Mouse (Mus musculus): Measurements from ENCODE around the gene Sox13. TPM values are rescaled to one million over a fixed set of nuclear protein-coding genes. Genes with fewer than 3 reads are reported as not detected.
"Not testable (repeated sequence)": the region's sequence is repeated elsewhere in the genome, so short reads cannot be mapped to it uniquely, and the experiment has no call there.

Gene Sox13
- polyA plus RNA-seq, 1 experiment from 2014 or later = 12.3 TPM

DNA sequence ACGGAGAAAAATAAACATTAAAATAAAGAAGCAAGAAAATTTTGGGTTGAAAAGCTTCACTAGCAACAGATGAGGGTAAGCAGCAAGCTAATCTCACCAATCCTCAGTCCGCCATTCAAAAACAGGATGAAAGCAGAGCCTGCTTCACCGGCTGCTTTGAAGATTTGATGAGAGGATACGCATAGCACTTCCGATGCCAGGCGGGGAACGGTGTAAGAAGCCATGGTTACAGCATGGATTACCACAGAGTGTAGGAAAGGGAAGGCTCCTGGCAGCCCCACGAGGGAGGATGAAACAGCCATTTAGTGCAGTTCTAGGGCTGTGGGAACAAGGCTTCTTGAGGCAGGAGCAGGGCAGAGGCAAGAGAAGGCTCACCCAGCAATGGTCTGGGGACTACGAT, 72.4 kb downstream of the Sox13 start:
- DNase-seq (ENCODE audit: low spot score) = no peak
- ATAC-seq (replicated peaks; ENCODE audit: low FRiP score, low TSS enrichment, low read depth) = no peak

GRCm38 (mm10) chr1:133350210-133350609, 74.0 kb downstream of the Sox13 start, which contains the start of gene Ren1:
Ren1 (plus strand) TSS chr1:133350510.
- Histone ChIP-seq H3K27me3 (replicated peaks; ENCODE audit: control insufficient read depth, insufficient read depth, low read length) (no peaks in the 10 kb centered on the region), H3K36me3 (ENCODE audit: control insufficient read depth, insufficient read depth, low read length) (no peaks in the 10 kb centered on the region), H3K9ac (ENCODE audit: low read length) (no peak within 1 kb of the TSS), H3K4me1 (replicated peaks; ENCODE audit: control insufficient read depth, insufficient read depth, low read length) (no peaks in the 10 kb centered on the region), H3K4me3 (ENCODE audit: low read depth, low read length) (no peak within 1 kb of the TSS), H3K9me3 (ENCODE audit: control insufficient read depth, low read length) (no peaks in the 10 kb centered on the region), H3K27ac (ENCODE audit: low read depth) (no peak within 1 kb of the TSS), H3K4me2 (ENCODE audit: low read length) (no peak within 1 kb of the TSS)
- 82% methylated on average over 1 of the region's 1 CpGs for WGBS
- no peak for DNase-seq (ENCODE audit: low spot score)
- ATAC-seq (replicated peaks; ENCODE audit: low FRiP score, low TSS enrichment, low read depth) = no peak

More for the DNA sequence above, 72.4 kb downstream of the Sox13 start:
- WGBS = 49% methylated on average over 9 of the region's 9 CpGs
- H3K9ac ChIP-seq (ENCODE audit: low read length) = no peak overlapping the region
- no peak overlapping the region for H3K27ac ChIP-seq (ENCODE audit: low read depth)
- no peak overlapping the region for H3K4me2 ChIP-seq (ENCODE audit: low read length)
- no peaks in the 10 kb centered on the region for H3K9me3 ChIP-seq (ENCODE audit: control insufficient read depth, low read length)
- no peaks in the 10 kb centered on the region for H3K36me3 ChIP-seq (ENCODE audit: control insufficient read depth, insufficient read depth, low read length)
- no peaks in the 10 kb centered on the region for H3K4me1 ChIP-seq (replicated peaks; ENCODE audit: control insufficient read depth, insufficient read depth, low read length)
- H3K27me3 ChIP-seq (replicated peaks; ENCODE audit: control insufficient read depth, insufficient read depth, low read length) = no peaks in the 10 kb centered on the region
- no peak overlapping the region for H3K4me3 ChIP-seq (ENCODE audit: low read depth, low read length)

DNA sequence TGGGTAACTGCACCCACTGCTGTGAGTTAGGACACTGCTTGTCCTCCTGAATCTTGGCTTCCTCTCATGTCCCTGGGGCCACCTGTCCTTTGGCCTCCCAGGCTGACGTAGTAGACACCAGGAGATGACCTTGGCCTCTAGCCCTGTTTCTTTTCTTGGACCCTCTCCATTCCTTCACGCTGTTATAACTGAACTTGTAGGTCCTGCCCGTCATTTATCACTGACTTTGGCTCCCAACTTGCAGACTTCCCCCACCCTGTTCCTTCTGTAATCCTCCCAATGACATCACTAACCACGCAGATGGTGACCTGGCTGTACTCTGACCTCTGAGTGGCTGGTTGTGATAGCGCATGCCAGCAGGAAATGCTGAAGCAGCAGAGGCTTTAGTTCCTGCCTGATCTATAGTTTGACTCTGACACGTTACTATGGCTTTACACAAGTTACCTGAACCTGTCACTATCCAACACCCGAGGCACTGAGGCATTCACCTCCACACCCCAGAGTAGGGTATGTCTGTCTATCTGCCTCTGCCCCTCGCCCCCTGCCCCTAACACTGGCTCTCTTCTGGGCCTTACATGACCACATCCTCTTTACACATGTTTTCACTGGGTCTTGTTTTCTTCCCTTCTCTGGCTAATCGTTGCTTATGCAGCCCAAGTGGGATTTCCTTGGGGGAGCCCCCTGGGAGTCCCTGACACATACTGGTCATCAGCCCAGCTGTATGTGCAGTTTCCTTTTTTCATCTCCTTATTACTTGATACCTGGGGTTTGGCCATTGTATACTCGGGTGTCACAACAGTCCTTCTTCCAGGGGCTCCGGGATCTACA, 76.3 kb downstream of the Sox13 start:
- 63% methylated on average over 11 of the region's 11 CpGs for WGBS
- DNase-seq (ENCODE audit: low spot score) = no peak
- Histone ChIP-seq H3K4me2 (ENCODE audit: low read length) (no peak overlapping the region), H3K27me3 (replicated peaks; ENCODE audit: control insufficient read depth, insufficient read depth, low read length) (no peaks in the 10 kb centered on the region), H3K4me3 (ENCODE audit: low read depth, low read length) (no peak overlapping the region), H3K27ac (ENCODE audit: low read depth) (no peak overlapping the region), H3K36me3 (ENCODE audit: control insufficient read depth, insufficient read depth, low read length) (no peaks in the 10 kb centered on the region), H3K9me3 (ENCODE audit: control insufficient read depth, low read length) (no peaks in the 10 kb centered on the region), H3K9ac (ENCODE audit: low read length) (no peak overlapping the region), H3K4me1 (replicated peaks; ENCODE audit: control insufficient read depth, insufficient read depth, low read length) (no peaks in the 10 kb centered on the region)
- no peak for ATAC-seq (replicated peaks; ENCODE audit: low FRiP score, low TSS enrichment, low read depth)

DNA sequence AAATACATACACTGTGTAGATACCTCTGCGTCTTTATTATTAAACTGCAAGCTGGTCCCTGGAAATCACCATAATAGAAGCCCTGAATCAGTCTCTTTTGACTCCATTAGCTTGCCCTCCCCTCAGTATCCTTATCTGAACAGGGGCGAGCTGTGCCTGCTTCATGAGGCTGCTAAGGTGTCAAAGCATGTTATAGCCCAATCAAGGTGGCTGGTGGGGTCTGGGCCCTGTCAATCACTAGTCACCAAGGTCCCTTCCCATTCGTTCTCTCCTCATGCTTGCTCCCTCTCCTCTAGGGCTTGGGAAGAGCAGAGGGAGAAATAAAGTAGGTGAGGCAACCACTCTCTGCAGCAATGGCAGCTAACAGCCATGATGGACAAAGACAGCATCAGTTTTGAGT, 77.0 kb downstream of the Sox13 start:
- H3K36me3 ChIP-seq (ENCODE audit: control insufficient read depth, insufficient read depth, low read length) = no peaks in the 10 kb centered on the region
- H3K27ac ChIP-seq (ENCODE audit: low read depth) = no peak overlapping the region
- no peak overlapping the region for H3K4me3 ChIP-seq (ENCODE audit: low read depth, low read length)
- ATAC-seq (replicated peaks; ENCODE audit: low FRiP score, low TSS enrichment, low read depth) (no peak), DNase-seq (ENCODE audit: low spot score) (no peak)
- no peaks in the 10 kb centered on the region for H3K9me3 ChIP-seq (ENCODE audit: control insufficient read depth, low read length)
- no peak overlapping the region for H3K9ac ChIP-seq (ENCODE audit: low read length)
- H3K4me2 ChIP-seq (ENCODE audit: low read length) = no peak overlapping the region
- H3K27me3 ChIP-seq (replicated peaks; ENCODE audit: control insufficient read depth, insufficient read depth, low read length) = no peaks in the 10 kb centered on the region
- WGBS = 65% methylated on average over 3 of the region's 3 CpGs
- H3K4me1 ChIP-seq (replicated peaks; ENCODE audit: control insufficient read depth, insufficient read depth, low read length) = no peaks in the 10 kb centered on the region

- WGBS = 80% methylated on average over 9 of the region's 9 CpGs
Observed at GRCm38 (mm10) chr1:133346531-133346930, 77.6 kb downstream of the Sox13 start.

GRCm38 (mm10) chr1:133344357-133344756, 79.8 kb downstream of the Sox13 start:
- Histone ChIP-seq H3K4me3 (ENCODE audit: low read depth, low read length) (no peak overlapping the region), H3K4me2 (ENCODE audit: low read length) (no peak overlapping the region), H3K27me3 (replicated peaks; ENCODE audit: control insufficient read depth, insufficient read depth, low read length) (no peaks in the 10 kb centered on the region), H3K9me3 (ENCODE audit: control insufficient read depth, low read length) (no peaks in the 10 kb centered on the region), H3K36me3 (ENCODE audit: control insufficient read depth, insufficient read depth, low read length) (no peaks in the 10 kb centered on the region), H3K9ac (ENCODE audit: low read length) (no peak overlapping the region), H3K4me1 (replicated peaks; ENCODE audit: control insufficient read depth, insufficient read depth, low read length) (no peaks in the 10 kb centered on the region), H3K27ac (ENCODE audit: low read depth) (no peak overlapping the region)
- DNase-seq (ENCODE audit: low spot score) (no peak), ATAC-seq (replicated peaks; ENCODE audit: low FRiP score, low TSS enrichment, low read depth) (no peak)
- WGBS = 86% methylated on average over 2 of the region's 2 CpGs

More at GRCm38 (mm10) chr1:133346531-133346930, 77.6 kb downstream of the Sox13 start:
- no peak for ATAC-seq (replicated peaks; ENCODE audit: low FRiP score, low TSS enrichment, low read depth)
- no peak for DNase-seq (ENCODE audit: low spot score)
- H3K27ac ChIP-seq (ENCODE audit: low read depth) = no peak overlapping the region
- no peak overlapping the region for H3K4me3 ChIP-seq (ENCODE audit: low read depth, low read length)
- H3K4me1 ChIP-seq (replicated peaks; ENCODE audit: control insufficient read depth, insufficient read depth, low read length) = no peaks in the 10 kb centered on the region
- H3K4me2 ChIP-seq (ENCODE audit: low read length) = no peak overlapping the region
- no peak overlapping the region for H3K9ac ChIP-seq (ENCODE audit: low read length)
- H3K9me3 ChIP-seq (ENCODE audit: control insufficient read depth, low read length) = no peaks in the 10 kb centered on the region
- H3K36me3 ChIP-seq (ENCODE audit: control insufficient read depth, insufficient read depth, low read length) = no peaks in the 10 kb centered on the region
- H3K27me3 ChIP-seq (replicated peaks; ENCODE audit: control insufficient read depth, insufficient read depth, low read length) = no peaks in the 10 kb centered on the region

DNA sequence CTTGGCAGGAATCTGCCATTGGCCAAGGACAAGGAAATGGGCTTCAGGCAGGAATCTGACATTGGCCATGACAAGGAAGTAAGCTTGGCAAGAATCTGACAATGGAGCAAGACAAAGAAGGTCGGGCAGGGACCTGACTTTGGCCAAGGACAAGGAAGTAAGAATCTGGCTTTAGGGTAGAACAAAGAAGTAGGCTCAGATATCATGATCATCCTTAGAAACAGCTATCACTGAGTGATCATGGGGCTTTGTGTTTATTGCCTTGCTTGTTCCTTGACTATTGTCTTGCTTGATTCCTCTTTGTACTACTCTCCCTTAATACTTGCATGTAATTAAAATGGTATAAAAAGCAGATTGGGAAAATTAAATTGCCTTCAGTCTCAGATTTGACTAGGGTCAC, 83.8 kb downstream of the Sox13 start:
- H3K27me3 ChIP-seq (replicated peaks; ENCODE audit: control insufficient read depth, insufficient read depth, low read length); DNase-seq (ENCODE audit: low spot score); H3K9ac ChIP-seq (ENCODE audit: low read length); H3K36me3 ChIP-seq (ENCODE audit: control insufficient read depth, insufficient read depth, low read length); ATAC-seq (replicated peaks; ENCODE audit: low FRiP score, low TSS enrichment, low read depth); H3K4me2 ChIP-seq (ENCODE audit: low read length); H3K27ac ChIP-seq (ENCODE audit: low read depth); H3K4me1 ChIP-seq (replicated peaks; ENCODE audit: control insufficient read depth, insufficient read depth, low read length); H3K4me3 ChIP-seq (ENCODE audit: low read depth, low read length); H3K9me3 ChIP-seq (ENCODE audit: control insufficient read depth, low read length): not testable (repeated sequence)
- 68% methylated on average over 1 of the region's 1 CpGs for WGBS

DNA sequence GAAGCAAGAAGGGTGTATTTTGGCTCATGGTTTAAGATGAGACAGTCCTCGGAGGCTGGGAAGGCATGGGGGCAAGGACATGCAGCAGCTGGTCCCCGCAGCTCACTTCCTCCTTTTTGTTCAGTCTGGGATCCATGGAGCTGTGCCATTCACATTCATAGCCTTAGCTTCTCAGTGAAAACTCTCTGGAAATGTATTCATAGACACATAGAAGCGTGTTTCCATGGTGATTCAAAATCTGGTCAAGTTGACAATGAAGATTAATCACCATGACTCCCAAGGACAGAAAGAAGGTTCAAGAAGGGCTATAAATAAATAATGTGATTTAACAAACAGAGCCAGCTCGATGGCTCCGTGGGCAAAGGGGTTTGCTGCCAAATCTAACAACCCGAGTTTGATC, 90.2 kb downstream of the Sox13 start:
- Histone ChIP-seq H3K4me2 (ENCODE audit: low read length) (no peak overlapping the region), H3K4me3 (ENCODE audit: low read depth, low read length) (no peak overlapping the region), H3K9ac (ENCODE audit: low read length) (no peak overlapping the region), H3K27ac (ENCODE audit: low read depth) (no peak overlapping the region), H3K4me1 (replicated peaks; ENCODE audit: control insufficient read depth, insufficient read depth, low read length) (peaks cover 7% of the 10 kb centered on the region; the same call in 1 of the 2 replicates), H3K27me3 (replicated peaks; ENCODE audit: control insufficient read depth, insufficient read depth, low read length) (peaks cover 5% of the 10 kb centered on the region; the same call in 1 of the 2 replicates), H3K36me3 (ENCODE audit: control insufficient read depth, insufficient read depth, low read length) (no peaks in the 10 kb centered on the region), H3K9me3 (ENCODE audit: control insufficient read depth, low read length) (no peaks in the 10 kb centered on the region)
- ATAC-seq (replicated peaks; ENCODE audit: low FRiP score, low TSS enrichment, low read depth) (no peak), DNase-seq (ENCODE audit: low spot score) (no peak)
- 83% methylated on average over 6 of the region's 6 CpGs for WGBS
